Mouse (Mus musculus) stomach, postnatal 0 days (tissue): ENCODE measurements at regions not wholly inside any gene's neighbourhood (a gene's known extent, or its start where the extent isn't known, plus 50 kb on each side); places are given as distances from the start of the nearest gene placed in this dataset.

ENCODE experiments used
- ATAC-seq: fragments of 200-750 bp; cut with Nextera tagmentation; 2 replicates; pipeline ENCODE4 v1.8.0; 2017; ENCODE audit not compliant: low FRiP score, low TSS enrichment
- DNase-seq: peaks from one replicate; pipeline ENCODE4 v3.0.0-alpha.2; 2016; ENCODE audit warnings: low spot score
- H3K27ac ChIP-seq: fragments of 300-500 bp; sonication (generic); replicated peaks from 2 replicates; pipeline ENCODE4 v1.5.1; 2014; ENCODE audit warnings: mild to moderate bottlenecking, control low read depth
- H3K27me3 ChIP-seq: fragments of 300-500 bp; sonication (generic); 2 replicates; pipeline ENCODE4 v1.6.1; 2014; ENCODE audit warnings: low read length; ENCODE audit not compliant: control insufficient read depth, insufficient read depth
- H3K36me3 ChIP-seq: fragments of 300-500 bp; sonication (generic); 2 replicates; pipeline ENCODE4 v1.6.1; 2014; ENCODE audit warnings: low read length, mixed read lengths; ENCODE audit not compliant: control insufficient read depth, insufficient read depth
- H3K4me1 ChIP-seq: fragments of 300-500 bp; sonication (generic); replicated peaks from 2 replicates; pipeline ENCODE4 v1.6.1; 2014; ENCODE audit warnings: antibody characterized with exemption; ENCODE audit not compliant: control insufficient read depth, insufficient read depth
- H3K4me2 ChIP-seq: fragments of 300-500 bp; sonication (generic); replicated peaks from 2 replicates; pipeline ENCODE4 v1.6.1; 2014; ENCODE audit warnings: low read depth, mild to moderate bottlenecking, control low read depth, moderate library complexity
- H3K4me3 ChIP-seq: fragments of 300-500 bp; sonication (generic); 2 replicates; pipeline ENCODE4 v1.5.1; 2014; ENCODE audit warnings: low read depth, low read length, control low read depth
- H3K9ac ChIP-seq: fragments of 300-500 bp; sonication (generic); 2 replicates; pipeline ENCODE4 v1.6.1; 2014; ENCODE audit warnings: mild to moderate bottlenecking, low read length, control low read depth, mixed read lengths
- H3K9me3 ChIP-seq: fragments of 300-500 bp; sonication (generic); 2 replicates; pipeline ENCODE4 v1.6.1; 2016; ENCODE audit warnings: low read length; ENCODE audit not compliant: control insufficient read depth
- CTCF ChIP-seq: IDR thresholded peaks from 2 replicates; pipeline ENCODE4 v1.5.1; 2016; ENCODE audit warnings: antibody characterized with exemption, low read depth, mild to moderate bottlenecking, moderate library complexity
- EP300 ChIP-seq: optimal IDR thresholded peaks from 2 replicates; pipeline ENCODE3; 2016; ENCODE audit warnings: antibody characterized with exemption
- WGBS: fragments of 180-500 bp; shearing (Covaris S2); extraction: QIAGEN DNeasy Blood & Tissue Kit; methylation state at CpG from one replicate; pipeline ENCODE4 v1.1.7; 2014; 5-methylcytosine and 5-hydroxymethylcytosine counted together

GRCm38 (mm10) chr13:107846621-107847178 lies 197.5 kb upstream of the Smim15 start:
- Histone ChIP-seq H3K36me3 (no peaks in the 10 kb centered on the region), H3K4me3 (peak overlapping the region; percentile 33), H3K4me2 (peak overlapping the region; percentile 60), H3K27me3 (no peaks in the 10 kb centered on the region), H3K4me1 (peaks cover 15% of the 10 kb centered on the region), H3K9me3 (no peaks in the 10 kb centered on the region), H3K27ac (peak overlapping the region; percentile 82), H3K9ac (peak overlapping the region; percentile 31)
- no peak for TF ChIP-seq CTCF
- 14% methylated on average over 10 of the region's 10 CpGs for WGBS
- ATAC-seq (peak; percentile 59; the same call in 1 of the 2 replicates), DNase-seq (peak; percentile 57)

GRCm38 (mm10) chr13:107845838-107846237 lies 198.4 kb upstream of the Smim15 start:
- 46% methylated on average over 4 of the region's 4 CpGs for WGBS
- Histone ChIP-seq H3K4me2 (peak overlapping the region; percentile 60), H3K9ac (no peak overlapping the region), H3K4me1 (peaks cover 15% of the 10 kb centered on the region), H3K36me3 (no peaks in the 10 kb centered on the region), H3K4me3 (no peak overlapping the region), H3K9me3 (no peaks in the 10 kb centered on the region), H3K27ac (peak overlapping the region; percentile 82; the same call in 1 of the 2 replicates), H3K27me3 (no peaks in the 10 kb centered on the region)
- no peak for DNase-seq
- ATAC-seq, result no peak
- TF ChIP-seq CTCF, result no peak
- TF ChIP-seq EP300, result no peak

- H3K9me3 ChIP-seq, result no peaks in the 10 kb centered on the region
- no peaks in the 10 kb centered on the region for H3K36me3 ChIP-seq
- DNase-seq, result no peak
- H3K9ac ChIP-seq, result no peak overlapping the region
- peaks cover 15% of the 10 kb centered on the region for H3K4me1 ChIP-seq
- WGBS, result 71% methylated on average over 4 of the region's 4 CpGs
- H3K27ac ChIP-seq, result no peak overlapping the region
- H3K4me3 ChIP-seq, result no peak overlapping the region
- no peaks in the 10 kb centered on the region for H3K27me3 ChIP-seq
- no peak overlapping the region for H3K4me2 ChIP-seq
- no peak for ATAC-seq
- TF ChIP-seq EP300, result no peak
These were observed 200.2 kb upstream of the Smim15 start for GRCm38 (mm10) chr13:107844085-107844484.

- Histone ChIP-seq H3K27me3 (no peaks in the 10 kb centered on the region), H3K4me1 (peaks cover 8% of the 10 kb centered on the region; the same call in 1 of the 2 replicates), H3K27ac (no peak overlapping the region), H3K36me3 (no peaks in the 10 kb centered on the region), H3K9me3 (no peaks in the 10 kb centered on the region), H3K4me3 (no peak overlapping the region), H3K4me2 (no peak overlapping the region), H3K9ac (no peak overlapping the region)
- TF ChIP-seq CTCF (no peak), EP300 (no peak)
- ATAC-seq, result peak; percentile 77
- DNase-seq, result no peak
- WGBS, result 71% methylated on average over 9 of the region's 9 CpGs
These were observed 206.0 kb upstream of the Smim15 start for GRCm38 (mm10) chr13:107838126-107838715.

GRCm38 (mm10) chr13:107837206-107837952 lies 206.9 kb upstream of the Smim15 start:
- WGBS, result 48% methylated on average over 5 of the region's 5 CpGs
- Histone ChIP-seq H3K4me2 (no peak overlapping the region), H3K9ac (no peak overlapping the region), H3K4me3 (no peak overlapping the region), H3K4me1 (0 out of 2 replicates have a peak, but pooled peaks cover 3% of the 10 kb centered on the region), H3K36me3 (no peaks in the 10 kb centered on the region), H3K9me3 (no peaks in the 10 kb centered on the region), H3K27ac (no peak overlapping the region), H3K27me3 (no peaks in the 10 kb centered on the region)
- TF ChIP-seq CTCF (no peak), EP300 (no peak)
- ATAC-seq (no peak), DNase-seq (no peak)
